Mouse (Mus musculus): ENCODE data around the gene Cbr2.

- TF ChIP-seq JUND (IDR thresholded peaks at IDR 0.05; ENCODE audit: low read depth, low read length) (no peak), CTCF (IDR thresholded peaks at IDR 0.05 in 2 of 3, conservative IDR thresholded peaks at IDR 0.05 in 1 of 3; ENCODE audit: control insufficient read depth in 1 of 3, insufficient read depth in 1 of 3, low read depth in 2 of 3, low read length in 3 of 3, poor library complexity in 1 of 3, severe bottlenecking in 1 of 3) (no peak), POLR2A (IDR thresholded peaks at IDR 0.05; ENCODE audit: control insufficient read depth in 1 of 2, insufficient read depth in 1 of 2, low read depth in 1 of 2, low read length in 2 of 2, poor library complexity in 1 of 2) (no peak)
Observed at GRCm38 (mm10) chr11:120683536-120683935, 48.4 kb downstream of the Cbr2 start.
